ENCODE assay signal across 9 mouse cellular contexts in genomic region chr2:75959850-75960365, GRCm38 (mm10). TPM values are rescaled to one million over a fixed set of nuclear protein-coding genes. Genes with fewer than 3 reads are reported as not detected.
A peak's percentile ranks its signal among the peaks of the same experiment; 100 is the strongest.
DNase-seq lines count a peak whose midpoint lies in the region; ATAC-seq and TF ChIP-seq lines count a peak whose summit lies in the region.
"Had no signal": no experiment of that assay in that cellular context is flagged by ENCODE, and none has a peak within 500 bp of the region (broad histone marks: within the 10 kb centered on the region; RNA-seq: fewer than 3 reads in every experiment).

No protein-coding gene starts in this region.

- no peaks in the 10 kb centered on the region for H3K9me3 ChIP-seq in ES-Bruce4 (replicated peaks; ENCODE audit: control insufficient read depth, insufficient read depth, low read length, poor library complexity, severe bottlenecking)
- H3K9me3 ChIP-seq in embryonic facial prominence, embryonic 13.5 days: no peaks in the 10 kb centered on the region
- H3K9me3 ChIP-seq in hindbrain, embryonic 13.5 days: no peaks in the 10 kb centered on the region
- no peaks in the 10 kb centered on the region for H3K9me3 ChIP-seq in midbrain, embryonic 13.5 days

- 7% methylated on average over 15 of the region's 15 CpGs for WGBS in embryonic facial prominence, embryonic 13.5 days
- WGBS in hindbrain, embryonic 13.5 days: 9% methylated on average over 15 of the region's 15 CpGs
- whole genome bisulfite sequencing in midbrain, embryonic 13.5 days: 8% methylated on average over 15 of the region's 15 CpGs

- peak overlapping the region; percentile 56 for H3K4me2 ChIP-seq in embryonic facial prominence, embryonic 13.5 days
- peak overlapping the region; percentile 29 for H3K4me2 ChIP-seq in hindbrain, embryonic 13.5 days
- H3K4me2 ChIP-seq in midbrain, embryonic 13.5 days (replicated peaks): peak overlapping the region; percentile 43

- peaks cover 5% of the 10 kb centered on the region for H3K4me1 ChIP-seq in ES-Bruce4 (ENCODE audit: control insufficient read depth, insufficient read depth, low read length)
- peaks cover 33% of the 10 kb centered on the region for H3K4me1 ChIP-seq in embryonic facial prominence, embryonic 13.5 days
- H3K4me1 ChIP-seq in hindbrain, embryonic 13.5 days (replicated peaks): peaks cover 30% of the 10 kb centered on the region
- peaks cover 48% of the 10 kb centered on the region for H3K4me1 ChIP-seq in midbrain, embryonic 13.5 days (replicated peaks)

- H3K27me3 ChIP-seq in ES-Bruce4 (ENCODE audit: control insufficient read depth, insufficient read depth, low read length, poor library complexity, severe bottlenecking): no peaks in the 10 kb centered on the region
- no peaks in the 10 kb centered on the region; the same call in 1 of the 2 replicates for H3K27me3 ChIP-seq in embryonic facial prominence, embryonic 13.5 days
- no peaks in the 10 kb centered on the region for H3K27me3 ChIP-seq in hindbrain, embryonic 13.5 days
- H3K27me3 ChIP-seq in midbrain, embryonic 13.5 days: 0 out of 2 replicates have a peak, but pooled peaks cover 3% of the 10 kb centered on the region

- TF ChIP-seq EP300 in ES-Bruce4 (IDR thresholded peaks at IDR 0.05; ENCODE audit: insufficient read depth, low read depth, low read length): 0 out of 2 replicates have a peak, but pooled peaks have one; percentile 42

- 0 out of 2 replicates have a peak overlapping the region, but pooled peaks have one; percentile 1 for H3K4me3 ChIP-seq in ES-Bruce4 (ENCODE audit: low read depth, low read length)
- peak overlapping the region; percentile 6 for H3K4me3 ChIP-seq in embryonic facial prominence, embryonic 13.5 days
- peak overlapping the region; percentile 4; the same call in 1 of the 2 replicates for H3K4me3 ChIP-seq in hindbrain, embryonic 13.5 days
- peak overlapping the region; percentile 13; the same call in 1 of the 2 replicates for H3K4me3 ChIP-seq in midbrain, embryonic 13.5 days (replicated peaks)
- H3K4me3 ChIP-seq: myocyte had no signal

- no peak for TF ChIP-seq CTCF in ES-Bruce4 (IDR thresholded peaks at IDR 0.05; ENCODE audit: low read depth, low read length)

- no peak for ATAC-seq in cerebellum, adult (ENCODE audit: insufficient number of reproducible peaks, low FRiP score, low TSS enrichment)
- ATAC-seq in embryonic facial prominence, embryonic 13.5 days (ENCODE audit: insufficient number of reproducible peaks, insufficient read depth, low FRiP score, low TSS enrichment, low read depth): no peak
- peak; percentile 75; the same call in 1 of the 2 replicates for ATAC-seq in hindbrain, embryonic 13.5 days (ENCODE audit: low FRiP score)
- peak; percentile 70 for ATAC-seq in midbrain, embryonic 13.5 days

- peak; percentile 15 for DNase-seq in cerebellum, adult 11 months
- DNase-seq in Muller cell, postnatal 12 days (ENCODE audit: inconsistent ontology term): no peak
- DNase-seq in frontal cortex, postnatal 36 days (ENCODE audit: low spot score in 2 of 2): no peak

- H3K27ac ChIP-seq in ES-Bruce4 (ENCODE audit: insufficient read depth, low read length): peak overlapping the region; percentile 84
- H3K27ac ChIP-seq in embryonic facial prominence, embryonic 13.5 days: peak overlapping the region; percentile 66; the same call in 1 of the 2 replicates
- H3K27ac ChIP-seq in hindbrain, embryonic 13.5 days: peak overlapping the region; percentile 69
- peak overlapping the region; percentile 45; the same call in 1 of the 2 replicates for H3K27ac ChIP-seq in midbrain, embryonic 13.5 days

- H3K9ac ChIP-seq in ES-Bruce4 (ENCODE audit: low read depth, poor library complexity, severe bottlenecking): peak overlapping the region; percentile 15
- H3K9ac ChIP-seq in embryonic facial prominence, embryonic 13.5 days: peak overlapping the region; percentile 32; the same call in 1 of the 2 replicates
- H3K9ac ChIP-seq in hindbrain, embryonic 13.5 days: peak overlapping the region; percentile 40; the same call in 1 of the 2 replicates
- H3K9ac ChIP-seq in midbrain, embryonic 13.5 days (replicated peaks): no peak overlapping the region; the same call in 1 of the 2 replicates

- H3K36me3 ChIP-seq in ES-Bruce4 (ENCODE audit: control insufficient read depth, insufficient read depth, low read length, poor library complexity, severe bottlenecking): no peaks in the 10 kb centered on the region
- H3K36me3 ChIP-seq in embryonic facial prominence, embryonic 13.5 days: no peaks in the 10 kb centered on the region
- no peaks in the 10 kb centered on the region for H3K36me3 ChIP-seq in hindbrain, embryonic 13.5 days
- no peaks in the 10 kb centered on the region for H3K36me3 ChIP-seq in midbrain, embryonic 13.5 days

- TF ChIP-seq POLR2A in ES-Bruce4 (IDR thresholded peaks at IDR 0.05; ENCODE audit: insufficient read depth, low read length): no peak

RNA-seq across cellular contexts. Expression of gene Ttc30a2, which starts 18.1 kb away (rescaled TPM):
- polyA plus RNA-seq in ES-Bruce4 (2011; ENCODE audit: insufficient read depth, insufficient read length, low read depth, missing spikeins): not detected in 2 replicates
- polyA plus RNA-seq in embryonic facial prominence, embryonic 13.5 days (2015; fragmentation: Nextera tagmentation; extraction: Ambion mirVana): 0.31 TPM in 1 of 2 replicates, not detected in the other
- polyA plus RNA-seq in hindbrain, embryonic 13.5 days (2015; fragmentation: Nextera tagmentation; extraction: Ambion mirVana): 1.0 and 1.1 TPM in 2 replicates
- 1.1 and 1.6 TPM in 2 replicates for polyA plus RNA-seq in midbrain, embryonic 13.5 days (2015; fragmentation: Nextera tagmentation; extraction: Ambion mirVana)

RNA-seq across cellular contexts. Expression of gene Ttc30b, which starts 21.5 kb away (rescaled TPM):
- polyA plus RNA-seq in ES-Bruce4 (2011; ENCODE audit: insufficient read depth, insufficient read length, low read depth, missing spikeins): 0.87 and 1.2 TPM in 2 replicates
- 8.7 and 10.5 TPM in 2 replicates for polyA plus RNA-seq in embryonic facial prominence, embryonic 13.5 days (2015; fragmentation: Nextera tagmentation; extraction: Ambion mirVana)
- 16.7 and 20.9 TPM in 2 replicates for polyA plus RNA-seq in hindbrain, embryonic 13.5 days (2015; fragmentation: Nextera tagmentation; extraction: Ambion mirVana)
- polyA plus RNA-seq in midbrain, embryonic 13.5 days (2015; fragmentation: Nextera tagmentation; extraction: Ambion mirVana): 15.3 and 15.7 TPM in 2 replicates

RNA-seq across cellular contexts. Expression of gene Ttc30a1, which starts 21.9 kb away (rescaled TPM):
- polyA plus RNA-seq in ES-Bruce4 (2011; ENCODE audit: insufficient read depth, insufficient read length, low read depth, missing spikeins): 2.6 and 3.3 TPM in 2 replicates
- polyA plus RNA-seq in embryonic facial prominence, embryonic 13.5 days (2015; fragmentation: Nextera tagmentation; extraction: Ambion mirVana): 8.3 and 8.4 TPM in 2 replicates
- polyA plus RNA-seq in hindbrain, embryonic 13.5 days (2015; fragmentation: Nextera tagmentation; extraction: Ambion mirVana): 7.3 and 8.2 TPM in 2 replicates
- polyA plus RNA-seq in midbrain, embryonic 13.5 days (2015; fragmentation: Nextera tagmentation; extraction: Ambion mirVana): 8.5 TPM in 2 replicates

Comparison
In these comparisons a context has a peak if more than half of its experiments do, and no peak if none do; other contexts are left out.
1. ATAC-seq: peak in hindbrain, embryonic 13.5 days (single experiment) and midbrain, embryonic 13.5 days (single experiment); none in cerebellum, adult (single experiment) and embryonic facial prominence, embryonic 13.5 days (single experiment).
2. Peak in every context shown above with its lines, with median percentiles within 50 percentile points of each other: H3K27ac ChIP-seq, H3K4me3 ChIP-seq and H3K4me2 ChIP-seq.